Mouse (Mus musculus): ENCODE measurements around the gene Aldh3b3.

GRCm38 (mm10) chr19:3964030-3964429, 5.6 kb downstream of the Aldh3b3 start:
- TF ChIP-seq EP300 (IDR thresholded peaks at IDR 0.05; ENCODE audit: low read depth) (no peak), CTCF (IDR thresholded peaks at IDR 0.05; ENCODE audit: low read depth) (no peak)

Data from heart, postnatal 0 days (tissue).